Mouse (Mus musculus) liver, embryonic 15.5 days (tissue): ENCODE data around the gene Trpv5. TPM values are rescaled to one million over a fixed set of nuclear protein-coding genes. Genes with fewer than 3 reads are reported as not detected.

Source experiments
- ATAC-seq: fragments of 200-750 bp; cut with Nextera tagmentation; 2 replicates; pipeline ENCODE4 v1.8.0; 2017; ENCODE audit warnings: moderate number of reproducible peaks, mild to moderate bottlenecking, moderate library complexity; ENCODE audit not compliant: insufficient read depth
- H3K27ac ChIP-seq: fragments of 300-500 bp; sonication (generic); replicated peaks from 2 replicates; pipeline ENCODE4 v1.5.1; 2015; ENCODE audit warnings: mild to moderate bottlenecking, inconsistent platforms
- H3K27me3 ChIP-seq: fragments of 300-500 bp; sonication (generic); 2 replicates; pipeline ENCODE4 v1.6.1; 2015; ENCODE audit warnings: mild to moderate bottlenecking, inconsistent platforms
- H3K36me3 ChIP-seq: fragments of 300-500 bp; sonication (generic); replicated peaks from 2 replicates; pipeline ENCODE4 v1.6.1; 2015; ENCODE audit warnings: moderate library complexity, mild to moderate bottlenecking, inconsistent platforms
- H3K4me1 ChIP-seq: fragments of 300-500 bp; sonication (generic); replicated peaks from 2 replicates; pipeline ENCODE4 v1.6.1; 2015; ENCODE audit warnings: inconsistent platforms
- H3K4me2 ChIP-seq: fragments of 300-500 bp; sonication (generic); 2 replicates; pipeline ENCODE4 v1.6.1; 2015; ENCODE audit warnings: moderate library complexity, mild to moderate bottlenecking, inconsistent platforms
- H3K4me3 ChIP-seq: fragments of 300-500 bp; sonication (generic); replicated peaks from 2 replicates; pipeline ENCODE4 v1.5.1; 2015; ENCODE audit warnings: mild to moderate bottlenecking, inconsistent platforms
- H3K9ac ChIP-seq: fragments of 300-500 bp; sonication (generic); 2 replicates; pipeline ENCODE4 v1.6.1; 2015; ENCODE audit warnings: moderate library complexity, mild to moderate bottlenecking, inconsistent platforms
- H3K9me3 ChIP-seq: fragments of 300-500 bp; sonication (generic); replicated peaks from 2 replicates; pipeline ENCODE4 v1.6.1; 2016; ENCODE audit warnings: inconsistent platforms
- WGBS: fragments of 180-500 bp; shearing (Covaris S2); methylation state at CpG from one replicate; pipeline ENCODE4 v1.1.7; 2015; ENCODE audit warnings: mixed read lengths; ENCODE audit not compliant: insufficient replicate concordance; 5-methylcytosine and 5-hydroxymethylcytosine counted together
- polyA plus RNA-seq: library from polyadenylated mRNA; unstranded; fragments of >200 nt; fragmentation: Nextera tagmentation; extraction: Ambion mirVana; gene quantifications from 2 replicates; pipeline ENCODE4 v1.2.1, GENCODE M21; 2015

The Trpv5 gene
- polyA plus RNA-seq, 1 experiment from 2014 or later: 0.02 TPM

- Histone ChIP-seq H3K9me3 (no peaks in the 10 kb centered on the region), H3K36me3 (no peaks in the 10 kb centered on the region), H3K4me1 (no peaks in the 10 kb centered on the region), H3K4me3 (no peak overlapping the region), H3K27me3 (no peaks in the 10 kb centered on the region), H3K4me2 (no peak overlapping the region), H3K9ac (no peak overlapping the region), H3K27ac (no peak overlapping the region)
- 79% methylated on average over 9 of the region's 9 CpGs for WGBS
- no peak for ATAC-seq
These were observed 60.3 kb downstream of the Trpv5 start for GRCm38 (mm10) chr6:41620173-41620798.

- H3K27me3 ChIP-seq: peaks cover 25% of the 10 kb centered on the region
- H3K4me3 ChIP-seq: no peak overlapping the region
- no peak overlapping the region for H3K9ac ChIP-seq
- no peak overlapping the region for H3K4me2 ChIP-seq
- H3K9me3 ChIP-seq: no peaks in the 10 kb centered on the region
- ATAC-seq: no peak
- WGBS: 56% methylated on average over 5 of the region's 5 CpGs
- no peak overlapping the region for H3K27ac ChIP-seq
- peaks cover 9% of the 10 kb centered on the region; the same call in 1 of the 2 replicates for H3K4me1 ChIP-seq
- no peaks in the 10 kb centered on the region for H3K36me3 ChIP-seq
These were observed 72.9 kb downstream of the Trpv5 start for GRCm38 (mm10) chr6:41607637-41608036.

GRCm38 (mm10) chr6:41606214-41606613, 74.4 kb downstream of the Trpv5 start:
- H3K9me3 ChIP-seq: no peaks in the 10 kb centered on the region
- H3K4me1 ChIP-seq: peaks cover 9% of the 10 kb centered on the region; the same call in 1 of the 2 replicates
- H3K9ac ChIP-seq: no peak overlapping the region
- H3K27ac ChIP-seq: no peak overlapping the region
- peaks cover 25% of the 10 kb centered on the region for H3K27me3 ChIP-seq
- H3K36me3 ChIP-seq: no peaks in the 10 kb centered on the region
- H3K4me2 ChIP-seq: peak overlapping the region; percentile 80; the same call in 1 of the 2 replicates
- H3K4me3 ChIP-seq: no peak overlapping the region
- no peak for ATAC-seq
- WGBS: 19% methylated on average over 4 of the region's 4 CpGs

GRCm38 (mm10) chr6:41605794-41606104, 74.8 kb downstream of the Trpv5 start:
- Histone ChIP-seq H3K27ac (no peak overlapping the region), H3K27me3 (peaks cover 25% of the 10 kb centered on the region), H3K4me2 (peak overlapping the region; percentile 80), H3K4me1 (peaks cover 9% of the 10 kb centered on the region; the same call in 1 of the 2 replicates), H3K9ac (no peak overlapping the region), H3K36me3 (no peaks in the 10 kb centered on the region), H3K9me3 (no peaks in the 10 kb centered on the region), H3K4me3 (peak overlapping the region; percentile 61)
- ATAC-seq: no peak
- WGBS: 5% methylated on average over 7 of the region's 7 CpGs

GRCm38 (mm10) chr6:41605061-41605793, 75.3 kb downstream of the Trpv5 start, which contains the start of gene Ephb6:
Gene Ephb6 (plus strand): TSS chr6:41605482.
- Histone ChIP-seq H3K4me2 (peak within 1 kb of the TSS; percentile 80), H3K27ac (no peak within 1 kb of the TSS)

GRCm38 (mm10) chr6:41604401-41605050, 76.0 kb downstream of the Trpv5 start:
- Histone ChIP-seq H3K27me3 (peaks cover 25% of the 10 kb centered on the region), H3K27ac (no peak overlapping the region), H3K36me3 (no peaks in the 10 kb centered on the region), H3K9ac (no peak overlapping the region), H3K4me2 (peak overlapping the region; percentile 80), H3K4me3 (peak overlapping the region; percentile 61), H3K4me1 (peaks cover 9% of the 10 kb centered on the region; the same call in 1 of the 2 replicates), H3K9me3 (no peaks in the 10 kb centered on the region)
- no peak for ATAC-seq
- WGBS: under 1% methylated on average over 23 of the region's 23 CpGs

More at GRCm38 (mm10) chr6:41605061-41605793, 75.3 kb downstream of the Trpv5 start, which contains the start of gene Ephb6:
- Histone ChIP-seq H3K27me3 (peaks cover 25% of the 10 kb centered on the region), H3K9ac (0 out of 2 replicates have a peak within 1 kb of the TSS, but pooled peaks have one; percentile 27), H3K9me3 (no peaks in the 10 kb centered on the region), H3K4me1 (peaks cover 9% of the 10 kb centered on the region; the same call in 1 of the 2 replicates), H3K36me3 (no peaks in the 10 kb centered on the region), H3K4me3 (peak within 1 kb of the TSS; percentile 61)
- WGBS: under 1% methylated on average over 66 of the region's 68 CpGs
- peak; percentile 88 for ATAC-seq

Other genes with a start within 250 kb of the Trpv5 start
- 0.18 and 0.94 TPM in 2 replicates for gene Gm10334, start 234.6 kb downstream of the Trpv5 start, polyA plus RNA-seq
- gene Prss1, start 221.8 kb downstream of the Trpv5 start, polyA plus RNA-seq: 0.45 and 3.8 TPM in 2 replicates
- 0.22 and 1.1 TPM in 2 replicates for gene Prss2, start 159.0 kb downstream of the Trpv5 start, polyA plus RNA-seq
- 0.48 and 0.59 TPM in 2 replicates for gene Ephb6, start 75.3 kb downstream of the Trpv5 start, polyA plus RNA-seq
- 0.13 and 0.15 TPM in 2 replicates for gene Trpv6, start 44.4 kb downstream of the Trpv5 start, polyA plus RNA-seq
- gene Llcfc1, start 3.7 kb upstream of the Trpv5 start, polyA plus RNA-seq: 0.12 TPM in 1 of 2 replicates, not detected in the other
- gene Kel, start 23.6 kb upstream of the Trpv5 start, polyA plus RNA-seq: 299 and 347 TPM in 2 replicates
- not detected in 2 replicates for gene Olfr459, start 94.4 kb upstream of the Trpv5 start, polyA plus RNA-seq
- not detected in 2 replicates for gene Pip, start 166.8 kb upstream of the Trpv5 start, polyA plus RNA-seq
- not detected in 2 replicates for gene Sval2, start 172.2 kb upstream of the Trpv5 start, polyA plus RNA-seq